Mouse (Mus musculus) brain, embryonic 14.5 days (tissue): Measurements from ENCODE around the gene Gm42372. TPM values are rescaled to one million over a fixed set of nuclear protein-coding genes. Genes with fewer than 3 reads are reported as not detected.
A peak's percentile ranks its signal among the peaks of the same experiment; 100 is the strongest.

Source experiments
- DNase-seq: peaks from one replicate; pipeline ENCODE4 v3.0.0-alpha.2; 2011; ENCODE audit warnings: low read depth
- CTCF ChIP-seq: fragments of 200-500 bp; IDR thresholded peaks from 2 replicates; pipeline ENCODE4 v1.5.1; 2012; ENCODE audit warnings: inconsistent platforms, mild to moderate bottlenecking, moderate library complexity, borderline replicate concordance; ENCODE audit not compliant: insufficient read depth, insufficient read length; ENCODE audit errors: extremely low read depth
- POLR2A ChIP-seq: fragments of 200-500 bp; IDR thresholded peaks from 2 replicates; pipeline ENCODE4 v1.6.1; 2012; ENCODE audit warnings: mild to moderate bottlenecking, inconsistent platforms, borderline replicate concordance; ENCODE audit not compliant: poor library complexity, insufficient read depth, insufficient read length, severe bottlenecking; ENCODE audit errors: extremely low read depth
- polyA plus RNA-seq: library from polyadenylated mRNA; depleted of rRNA; stranded (reverse); fragments of >200 nt; gene quantifications from 2 replicates; pipeline ENCODE4 v1.2.3, GENCODE M21; 2012

Gm42372 gene
- polyA plus RNA-seq, 1 experiment = 19.6 TPM

- DNase-seq = no peak
- no peak for TF ChIP-seq CTCF
These were observed 36.7 kb downstream of the Gm42372 start for GRCm38 (mm10) chr7:17019426-17020166.

GRCm38 (mm10) chr7:17022176-17022575, 39.3 kb downstream of the Gm42372 start:
- no peak for DNase-seq
- TF ChIP-seq POLR2A (no peak), CTCF (no peak)

- TF ChIP-seq POLR2A (no peak), CTCF (no peak)
- DNase-seq = no peak
These were observed 40.8 kb downstream of the Gm42372 start for GRCm38 (mm10) chr7:17023701-17024100.

- no peak for DNase-seq
- no peak for TF ChIP-seq POLR2A
These were observed 41.3 kb downstream of the Gm42372 start for GRCm38 (mm10) chr7:17024141-17024540.

GRCm38 (mm10) chr7:17024814-17025504, 42.1 kb downstream of the Gm42372 start:
- TF ChIP-seq CTCF (no peak), POLR2A (no peak)
- no peak for DNase-seq

- TF ChIP-seq POLR2A (no peak), CTCF (no peak)
- DNase-seq = no peak
These were observed 42.6 kb downstream of the Gm42372 start for GRCm38 (mm10) chr7:17025505-17025894.

- no peak for DNase-seq
- TF ChIP-seq CTCF (no peak), POLR2A (no peak)
These were observed 43.2 kb downstream of the Gm42372 start for GRCm38 (mm10) chr7:17025896-17026622.

GRCm38 (mm10) chr7:17026710-17027587, 44.1 kb downstream of the Gm42372 start:
- DNase-seq = peak; percentile 84
- TF ChIP-seq POLR2A = no peak
- peak; percentile 68 for TF ChIP-seq CTCF

GRCm38 (mm10) chr7:17027588-17028343, 44.9 kb downstream of the Gm42372 start, which contains the start of gene Ppp5c:
TSS of gene Ppp5c (minus strand) at chr7:17027924.
- no peak for TF ChIP-seq CTCF
- peak; percentile 62; the same call in 1 of the 2 replicates for TF ChIP-seq POLR2A
- peak; percentile 97 for DNase-seq

- no peak for TF ChIP-seq CTCF
- no peak for TF ChIP-seq POLR2A
- DNase-seq = no peak
These were observed 46.0 kb downstream of the Gm42372 start for GRCm38 (mm10) chr7:17028923-17029322.
